Mouse (Mus musculus): ENCODE measurements around the gene Col8a1. TPM values are rescaled to one million over a fixed set of nuclear protein-coding genes. Genes with fewer than 3 reads are reported as not detected.

The Col8a1 gene
- polyA plus RNA-seq, 1 experiment from 2014 or later: 7.2 TPM

GRCm38 (mm10) chr16:57634766-57635165, 119.8 kb downstream of the Col8a1 start:
- Histone ChIP-seq H3K9me3 (ENCODE audit: control insufficient read depth, low read length) (no peaks in the 10 kb centered on the region), H3K4me1 (ENCODE audit: control insufficient read depth, insufficient read depth, low read depth, low read length) (no peaks in the 10 kb centered on the region), H3K36me3 (ENCODE audit: control insufficient read depth, insufficient read depth, low read length) (no peaks in the 10 kb centered on the region), H3K4me2 (ENCODE audit: low read length) (no peak overlapping the region), H3K9ac (ENCODE audit: low read depth, low read length) (no peak overlapping the region), H3K27ac (ENCODE audit: low read depth, low read length) (no peak overlapping the region), H3K4me3 (ENCODE audit: low read length) (no peak overlapping the region), H3K27me3 (replicated peaks; ENCODE audit: control insufficient read depth, insufficient read depth, low read length) (no peaks in the 10 kb centered on the region)
- 74% methylated on average over 5 of the region's 5 CpGs for WGBS
- no peak for ATAC-seq

DNA sequence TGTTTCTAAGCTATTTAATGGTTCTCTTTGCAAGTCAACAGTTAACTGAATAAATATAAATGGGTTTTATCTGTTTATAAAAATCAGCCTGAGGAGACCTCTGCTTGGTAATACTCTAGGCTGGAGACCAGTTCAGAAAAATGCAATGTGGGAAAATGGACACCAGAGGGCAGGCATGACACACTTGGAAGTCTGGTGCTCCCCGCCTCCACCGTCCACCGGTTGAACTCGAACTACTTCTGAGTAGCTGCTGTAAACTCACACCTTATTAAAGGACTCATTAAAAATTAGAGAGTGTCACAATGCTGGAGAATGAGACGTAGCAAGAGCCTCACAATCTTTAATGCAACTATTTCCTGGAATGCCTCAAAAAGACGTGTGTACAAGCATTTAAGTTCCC, 120.3 kb downstream of the Col8a1 start:
- no peaks in the 10 kb centered on the region for H3K27me3 ChIP-seq (replicated peaks; ENCODE audit: control insufficient read depth, insufficient read depth, low read length)
- H3K9ac ChIP-seq (ENCODE audit: low read depth, low read length): no peak overlapping the region
- H3K9me3 ChIP-seq (ENCODE audit: control insufficient read depth, low read length): no peaks in the 10 kb centered on the region
- H3K4me1 ChIP-seq (ENCODE audit: control insufficient read depth, insufficient read depth, low read depth, low read length): no peaks in the 10 kb centered on the region
- no peak overlapping the region for H3K27ac ChIP-seq (ENCODE audit: low read depth, low read length)
- ATAC-seq: peak; percentile 88
- no peaks in the 10 kb centered on the region for H3K36me3 ChIP-seq (ENCODE audit: control insufficient read depth, insufficient read depth, low read length)
- 11% methylated on average over 6 of the region's 6 CpGs for WGBS
- no peak overlapping the region for H3K4me3 ChIP-seq (ENCODE audit: low read length)
- H3K4me2 ChIP-seq (ENCODE audit: low read length): no peak overlapping the region

DNA sequence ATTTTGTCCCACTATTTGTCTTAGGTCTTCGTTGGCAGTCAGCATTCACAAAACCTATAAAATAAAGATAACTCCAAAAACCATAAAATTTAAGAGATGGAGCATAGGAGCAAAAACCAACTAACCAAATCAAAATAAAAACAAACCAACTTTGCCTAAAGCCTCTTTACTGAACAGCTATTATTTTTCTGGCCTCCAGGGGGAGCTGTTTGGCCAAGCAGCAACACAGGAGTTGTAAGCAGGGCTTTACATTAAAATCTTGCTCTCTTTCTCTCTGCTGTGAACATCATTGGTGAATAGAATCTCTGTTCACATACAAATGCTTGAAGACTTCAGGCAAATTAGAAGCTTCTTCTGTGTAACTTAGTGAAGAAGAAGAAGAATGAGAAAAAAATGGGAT, 142.8 kb downstream of the Col8a1 start:
- peaks cover 2% of the 10 kb centered on the region; the same call in 1 of the 2 replicates for H3K4me1 ChIP-seq (ENCODE audit: control insufficient read depth, insufficient read depth, low read depth, low read length)
- no peak overlapping the region for H3K4me2 ChIP-seq (ENCODE audit: low read length)
- H3K9ac ChIP-seq (ENCODE audit: low read depth, low read length): no peak overlapping the region
- H3K9me3 ChIP-seq (ENCODE audit: control insufficient read depth, low read length): no peaks in the 10 kb centered on the region
- WGBS: 11% methylated on average over 1 of the region's 1 CpGs
- no peak overlapping the region for H3K27ac ChIP-seq (ENCODE audit: low read depth, low read length)
- no peaks in the 10 kb centered on the region for H3K36me3 ChIP-seq (ENCODE audit: control insufficient read depth, insufficient read depth, low read length)
- no peaks in the 10 kb centered on the region for H3K27me3 ChIP-seq (replicated peaks; ENCODE audit: control insufficient read depth, insufficient read depth, low read length)
- no peak for ATAC-seq
- H3K4me3 ChIP-seq (ENCODE audit: low read length): no peak overlapping the region

GRCm38 (mm10) chr16:57606444-57607227, 147.9 kb downstream of the Col8a1 start, which contains the start of gene Cmss1:
Cmss1 (minus strand) TSS chr16:57606864.
- WGBS: under 1% methylated on average over 60 of the region's 64 CpGs
- Histone ChIP-seq H3K4me2 (ENCODE audit: low read length) (peak within 1 kb of the TSS; percentile 89), H3K9ac (ENCODE audit: low read depth, low read length) (peak within 1 kb of the TSS; percentile 73)

GRCm38 (mm10) chr16:57601031-57601430, 153.5 kb downstream of the Col8a1 start:
- H3K4me1 ChIP-seq (ENCODE audit: control insufficient read depth, insufficient read depth, low read depth, low read length): no peaks in the 10 kb centered on the region; the same call in 1 of the 2 replicates
- H3K4me2 ChIP-seq (ENCODE audit: low read length): no peak overlapping the region
- H3K27me3 ChIP-seq (replicated peaks; ENCODE audit: control insufficient read depth, insufficient read depth, low read length): no peaks in the 10 kb centered on the region
- H3K9ac ChIP-seq (ENCODE audit: low read depth, low read length): no peak overlapping the region
- no peaks in the 10 kb centered on the region for H3K9me3 ChIP-seq (ENCODE audit: control insufficient read depth, low read length)
- no peaks in the 10 kb centered on the region for H3K36me3 ChIP-seq (ENCODE audit: control insufficient read depth, insufficient read depth, low read length)
- H3K27ac ChIP-seq (ENCODE audit: low read depth, low read length): no peak overlapping the region
- no peak overlapping the region for H3K4me3 ChIP-seq (ENCODE audit: low read length)
- no peak for ATAC-seq

More at GRCm38 (mm10) chr16:57606444-57607227, 147.9 kb downstream of the Col8a1 start, which contains the start of gene Cmss1:
- Histone ChIP-seq H3K27ac (ENCODE audit: low read depth, low read length) (peak within 1 kb of the TSS; percentile 73; the same call in 1 of the 2 replicates), H3K4me1 (ENCODE audit: control insufficient read depth, insufficient read depth, low read depth, low read length) (peaks cover 2% of the 10 kb centered on the region), H3K9me3 (ENCODE audit: control insufficient read depth, low read length) (no peaks in the 10 kb centered on the region), H3K4me3 (ENCODE audit: low read length) (peak within 1 kb of the TSS; percentile 95), H3K36me3 (ENCODE audit: control insufficient read depth, insufficient read depth, low read length) (no peaks in the 10 kb centered on the region), H3K27me3 (replicated peaks; ENCODE audit: control insufficient read depth, insufficient read depth, low read length) (no peaks in the 10 kb centered on the region)
- peak; percentile 97 for ATAC-seq

DNA sequence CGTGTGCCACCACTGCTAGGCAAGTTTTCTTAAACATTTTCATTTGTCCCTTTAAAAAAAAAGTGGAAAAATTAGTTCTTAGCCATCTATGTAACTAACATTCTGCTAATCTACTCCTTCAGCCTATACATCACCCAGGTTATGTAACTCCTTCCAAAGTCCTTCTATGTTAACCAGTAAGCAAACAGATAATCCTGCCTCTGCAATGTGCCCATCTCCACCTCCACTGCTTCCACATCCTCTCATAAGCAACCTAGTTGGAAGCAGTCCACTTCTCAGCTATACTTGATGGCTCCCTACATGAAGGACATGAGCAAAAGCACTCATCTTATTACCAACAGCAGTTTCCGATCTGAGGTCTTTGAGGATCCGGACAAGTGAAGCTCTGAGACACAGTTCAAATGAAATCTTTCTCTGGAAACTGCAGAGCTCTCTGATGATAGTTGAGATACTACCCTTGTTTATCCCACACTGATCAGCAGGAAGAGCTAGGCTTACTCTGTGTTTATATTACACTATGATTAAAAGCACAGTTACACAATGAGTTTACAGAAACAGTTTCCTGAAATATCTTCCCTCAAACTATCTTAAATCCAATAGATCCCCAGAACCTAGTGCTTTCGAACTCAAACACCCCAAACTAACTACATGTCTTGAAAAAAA, 157.1 kb downstream of the Col8a1 start:
- Histone ChIP-seq H3K27ac (ENCODE audit: low read depth, low read length) (no peak overlapping the region), H3K9me3 (ENCODE audit: control insufficient read depth, low read length) (no peaks in the 10 kb centered on the region), H3K4me3 (ENCODE audit: low read length) (no peak overlapping the region), H3K36me3 (ENCODE audit: control insufficient read depth, insufficient read depth, low read length) (no peaks in the 10 kb centered on the region), H3K4me1 (ENCODE audit: control insufficient read depth, insufficient read depth, low read depth, low read length) (no peaks in the 10 kb centered on the region), H3K27me3 (replicated peaks; ENCODE audit: control insufficient read depth, insufficient read depth, low read length) (no peaks in the 10 kb centered on the region), H3K4me2 (ENCODE audit: low read length) (no peak overlapping the region), H3K9ac (ENCODE audit: low read depth, low read length) (no peak overlapping the region)
- ATAC-seq: no peak
- 92% methylated on average over 4 of the region's 4 CpGs for WGBS

DNA sequence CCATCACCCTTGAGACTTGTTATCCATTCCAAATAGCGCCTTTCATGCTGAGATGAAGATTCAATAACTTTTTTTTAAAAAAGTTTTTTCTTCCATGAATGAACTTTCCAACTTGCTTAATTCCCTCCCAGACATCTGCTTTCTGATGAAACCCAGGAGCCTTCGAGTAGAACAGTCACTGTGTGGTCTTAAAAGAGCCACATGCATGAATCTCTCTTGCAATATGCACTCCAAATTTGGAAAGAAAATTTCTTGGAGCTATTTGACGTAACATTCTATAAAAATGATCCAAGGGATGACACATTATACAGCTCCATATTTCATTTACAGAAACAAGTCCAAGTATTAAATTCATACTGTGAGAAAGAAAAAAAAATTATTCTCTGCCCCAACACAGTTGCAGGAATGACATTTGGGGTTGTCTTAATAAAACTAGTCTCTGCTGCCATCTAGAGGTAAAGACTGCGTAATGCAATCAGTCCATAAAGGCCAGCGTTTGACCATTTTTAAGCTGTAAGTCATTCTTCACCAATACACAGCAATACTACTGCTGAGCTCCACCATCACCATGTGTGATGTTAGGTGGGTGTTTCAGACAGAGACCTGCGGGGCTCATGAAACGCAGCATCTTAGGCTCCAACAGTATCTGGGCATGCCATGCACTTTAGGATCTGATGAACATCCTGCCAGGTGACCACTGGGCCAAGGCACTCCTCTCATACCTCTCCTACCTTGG, 160.9 kb downstream of the Col8a1 start:
- Histone ChIP-seq H3K36me3 (ENCODE audit: control insufficient read depth, insufficient read depth, low read length) (no peaks in the 10 kb centered on the region), H3K9me3 (ENCODE audit: control insufficient read depth, low read length) (no peaks in the 10 kb centered on the region), H3K4me3 (ENCODE audit: low read length) (no peak overlapping the region), H3K4me1 (ENCODE audit: control insufficient read depth, insufficient read depth, low read depth, low read length) (no peaks in the 10 kb centered on the region), H3K27ac (ENCODE audit: low read depth, low read length) (no peak overlapping the region), H3K27me3 (replicated peaks; ENCODE audit: control insufficient read depth, insufficient read depth, low read length) (no peaks in the 10 kb centered on the region), H3K9ac (ENCODE audit: low read depth, low read length) (no peak overlapping the region), H3K4me2 (ENCODE audit: low read length) (no peak overlapping the region)
- peak; percentile 80 for ATAC-seq
- 42% methylated on average over 7 of the region's 7 CpGs for WGBS

- Histone ChIP-seq H3K27ac (ENCODE audit: low read depth, low read length) (no peak overlapping the region), H3K4me3 (ENCODE audit: low read length) (no peak overlapping the region), H3K9ac (ENCODE audit: low read depth, low read length) (no peak overlapping the region), H3K4me1 (ENCODE audit: control insufficient read depth, insufficient read depth, low read depth, low read length) (no peaks in the 10 kb centered on the region), H3K4me2 (ENCODE audit: low read length) (no peak overlapping the region), H3K9me3 (ENCODE audit: control insufficient read depth, low read length) (no peaks in the 10 kb centered on the region), H3K36me3 (ENCODE audit: control insufficient read depth, insufficient read depth, low read length) (no peaks in the 10 kb centered on the region), H3K27me3 (replicated peaks; ENCODE audit: control insufficient read depth, insufficient read depth, low read length) (no peaks in the 10 kb centered on the region)
- 62% methylated on average over 3 of the region's 3 CpGs for WGBS
- ATAC-seq: no peak
These were observed 169.3 kb downstream of the Col8a1 start for GRCm38 (mm10) chr16:57585201-57585600.

- no peaks in the 10 kb centered on the region for H3K36me3 ChIP-seq (ENCODE audit: control insufficient read depth, insufficient read depth, low read length)
These were observed 172.5 kb downstream of the Col8a1 start for GRCm38 (mm10) chr16:57582008-57582407.

More at GRCm38 (mm10) chr16:57582008-57582407, 172.5 kb downstream of the Col8a1 start:
- ATAC-seq: no peak
- 80% methylated on average over 2 of the region's 2 CpGs for WGBS
- Histone ChIP-seq H3K4me1 (ENCODE audit: control insufficient read depth, insufficient read depth, low read depth, low read length) (no peaks in the 10 kb centered on the region), H3K4me2 (ENCODE audit: low read length) (no peak overlapping the region), H3K4me3 (ENCODE audit: low read length) (no peak overlapping the region), H3K9me3 (ENCODE audit: control insufficient read depth, low read length) (no peaks in the 10 kb centered on the region), H3K9ac (ENCODE audit: low read depth, low read length) (no peak overlapping the region), H3K27ac (ENCODE audit: low read depth, low read length) (no peak overlapping the region), H3K27me3 (replicated peaks; ENCODE audit: control insufficient read depth, insufficient read depth, low read length) (no peaks in the 10 kb centered on the region)
